Mouse (Mus musculus): ENCODE measurements around the gene Dctn3. TPM values are rescaled to one million over a fixed set of nuclear protein-coding genes. Genes with fewer than 3 reads are reported as not detected.

Gene Dctn3
- 16.2 TPM for polyA plus RNA-seq (2014; fragmentation: Illumina TruSeq; extraction: RNeasy Lipid Tissue Mini Kit (QIAGEN cat#74804); ENCODE audit: low read depth, low replicate concordance)

GRCm38 (mm10) chr4:41722918-41723351, at the start of gene Dctn3:
Dctn3 (minus strand) TSS chr4:41723170.

GRCm38 (mm10) chr4:41755338-41756305, 32.7 kb upstream of the Dctn3 start, which contains the start of gene Sigmar1:
Sigmar1 (minus strand) TSS chr4:41756157.

GRCm38 (mm10) chr4:41754797-41755337, 31.9 kb upstream of the Dctn3 start, which contains the start of gene Galt:
Galt (plus strand) TSS chr4:41755228.

GRCm38 (mm10) chr4:41731052-41731765, 8.2 kb upstream of the Dctn3 start, which contains the start of gene Arid3c:
Arid3c (minus strand) TSS chr4:41731142.

GRCm38 (mm10) chr4:41713197-41714067, 9.5 kb downstream of the Dctn3 start, which contains the start of gene Rpp25l:
Rpp25l (minus strand) TSS chr4:41713534.

GRCm38 (mm10) chr4:41699783-41700182, 23.2 kb downstream of the Dctn3 start, which contains the start of gene Il11ra1:
Il11ra1 (plus strand) TSS chr4:41699989.

GRCm38 (mm10) chr4:41696930-41697841, 25.8 kb downstream of the Dctn3 start, which contains the start of gene Cntfr:
Cntfr (minus strand) TSS chr4:41697089.

Other genes with a start within 250 kb of the Dctn3 start
- gene AI464131, start 220.1 kb downstream of the Dctn3 start, polyA plus RNA-seq (2014; fragmentation: Illumina TruSeq; extraction: RNeasy Lipid Tissue Mini Kit (QIAGEN cat#74804); ENCODE audit: low read depth, low replicate concordance), result 10.2 TPM
- gene 1110017D15Rik, start 205.8 kb downstream of the Dctn3 start, polyA plus RNA-seq (2014; fragmentation: Illumina TruSeq; extraction: RNeasy Lipid Tissue Mini Kit (QIAGEN cat#74804); ENCODE audit: low read depth, low replicate concordance), result not detected
- gene Fam219a, start 153.6 kb downstream of the Dctn3 start, polyA plus RNA-seq (2014; fragmentation: Illumina TruSeq; extraction: RNeasy Lipid Tissue Mini Kit (QIAGEN cat#74804); ENCODE audit: low read depth, low replicate concordance), result 0.77 TPM
- gene Dnaic1, start 153.4 kb downstream of the Dctn3 start, polyA plus RNA-seq (2014; fragmentation: Illumina TruSeq; extraction: RNeasy Lipid Tissue Mini Kit (QIAGEN cat#74804); ENCODE audit: low read depth, low replicate concordance), result not detected
- 0.53 TPM for gene Enho, start 82.8 kb downstream of the Dctn3 start, polyA plus RNA-seq (2014; fragmentation: Illumina TruSeq; extraction: RNeasy Lipid Tissue Mini Kit (QIAGEN cat#74804); ENCODE audit: low read depth, low replicate concordance)
- gene Cntfr, start 26.1 kb downstream of the Dctn3 start, polyA plus RNA-seq (2014; fragmentation: Illumina TruSeq; extraction: RNeasy Lipid Tissue Mini Kit (QIAGEN cat#74804); ENCODE audit: low read depth, low replicate concordance), result not detected
- 22.8 TPM for gene Il11ra1, start 23.2 kb downstream of the Dctn3 start, polyA plus RNA-seq (2014; fragmentation: Illumina TruSeq; extraction: RNeasy Lipid Tissue Mini Kit (QIAGEN cat#74804); ENCODE audit: low read depth, low replicate concordance)
- 0.85 TPM for gene Rpp25l, start 9.6 kb downstream of the Dctn3 start, polyA plus RNA-seq (2014; fragmentation: Illumina TruSeq; extraction: RNeasy Lipid Tissue Mini Kit (QIAGEN cat#74804); ENCODE audit: low read depth, low replicate concordance)
- not detected for gene Arid3c, start 8.0 kb upstream of the Dctn3 start, polyA plus RNA-seq (2014; fragmentation: Illumina TruSeq; extraction: RNeasy Lipid Tissue Mini Kit (QIAGEN cat#74804); ENCODE audit: low read depth, low replicate concordance)
- gene Galt, start 32.1 kb upstream of the Dctn3 start, polyA plus RNA-seq (2014; fragmentation: Illumina TruSeq; extraction: RNeasy Lipid Tissue Mini Kit (QIAGEN cat#74804); ENCODE audit: low read depth, low replicate concordance), result 6.9 TPM
- gene Sigmar1, start 33.0 kb upstream of the Dctn3 start, polyA plus RNA-seq (2014; fragmentation: Illumina TruSeq; extraction: RNeasy Lipid Tissue Mini Kit (QIAGEN cat#74804); ENCODE audit: low read depth, low replicate concordance), result 109 TPM
- gene Ccl27a, start 51.1 kb upstream of the Dctn3 start, polyA plus RNA-seq (2014; fragmentation: Illumina TruSeq; extraction: RNeasy Lipid Tissue Mini Kit (QIAGEN cat#74804); ENCODE audit: low read depth, low replicate concordance), result 9.1 TPM
- gene Gm21541, start 180.4 kb upstream of the Dctn3 start, polyA plus RNA-seq (2014; fragmentation: Illumina TruSeq; extraction: RNeasy Lipid Tissue Mini Kit (QIAGEN cat#74804); ENCODE audit: low read depth, low replicate concordance), result not detected
- gene Gm20878, start 218.4 kb upstream of the Dctn3 start, polyA plus RNA-seq (2014; fragmentation: Illumina TruSeq; extraction: RNeasy Lipid Tissue Mini Kit (QIAGEN cat#74804); ENCODE audit: low read depth, low replicate concordance), result 1.1 TPM
- not detected for gene Fam205a4, start 242.9 kb upstream of the Dctn3 start, polyA plus RNA-seq (2014; fragmentation: Illumina TruSeq; extraction: RNeasy Lipid Tissue Mini Kit (QIAGEN cat#74804); ENCODE audit: low read depth, low replicate concordance)

Data from liver, adult 10 weeks (tissue).